ENCODE assay signal across 10 mouse cellular contexts in genomic region chr6:68201448-68201847, GRCm38 (mm10).
DNase-seq lines count a peak whose midpoint lies in the region; ATAC-seq and TF ChIP-seq lines count a peak whose summit lies in the region.
"Had no signal": no experiment of that assay in that cellular context is flagged by ENCODE, and none has a peak within 500 bp of the region (broad histone marks: within the 10 kb centered on the region; RNA-seq: fewer than 3 reads in every experiment).

No protein-coding gene starts in this region.

- no peak overlapping the region for H3K4me2 ChIP-seq in lung, embryonic 14.5 days
- H3K4me2 ChIP-seq: liver, embryonic 13.5 days had no signal

- DNase-seq in embryo, embryonic 10 days (ENCODE audit: low spot score), result peak; percentile 5
- no peak for DNase-seq in embryo, embryonic 9.5 days (ENCODE audit: extremely low spot score)
- DNase-seq in lung, embryonic 14.5 days, result peak; percentile 6
- DNase-seq in lung, postnatal 4 days, result no peak
- DNase-seq in R1 (ENCODE audit: low read depth, low spot score), result peak; percentile 23
- peak; percentile 23 for DNase-seq in naive thymus-derived CD4-positive, alpha-beta T cell, adult 2 months (ENCODE audit: low read depth)
- DNase-seq in heart, embryonic 10.5 days (ENCODE audit: low spot score), result no peak
- DNase-seq in T-cell, adult 2 months (ENCODE audit: low spot score), result no peak
- DNase-seq: gastrocnemius, adult 2 months; liver, embryonic 13.5 days had no signal

- no peaks in the 10 kb centered on the region for H3K36me3 ChIP-seq in lung, embryonic 14.5 days (ENCODE audit: insufficient read depth)
- H3K36me3 ChIP-seq in heart, embryonic 10.5 days, result no peaks in the 10 kb centered on the region
- H3K36me3 ChIP-seq: liver, embryonic 13.5 days had no signal

- H3K4me3 ChIP-seq in lung, embryonic 14.5 days (ENCODE audit: low read depth, low read length), result no peak overlapping the region
- no peak overlapping the region for H3K4me3 ChIP-seq in heart, embryonic 10.5 days
- H3K4me3 ChIP-seq: gastrocnemius, adult 2 months; liver, embryonic 13.5 days had no signal

- no peak for TF ChIP-seq CTCF in lung, embryonic 14.5 days (IDR thresholded peaks at IDR 0.05; ENCODE audit: low read depth)

- no peaks in the 10 kb centered on the region for H3K4me1 ChIP-seq in lung, embryonic 14.5 days (ENCODE audit: insufficient read depth)
- H3K4me1 ChIP-seq in heart, embryonic 10.5 days, result no peaks in the 10 kb centered on the region
- H3K4me1 ChIP-seq: liver, embryonic 13.5 days had no signal

- no peak overlapping the region for H3K27ac ChIP-seq in lung, embryonic 14.5 days (ENCODE audit: low read depth)
- H3K27ac ChIP-seq in heart, embryonic 10.5 days, result no peak overlapping the region
- H3K27ac ChIP-seq: gastrocnemius, adult 2 months; liver, embryonic 13.5 days had no signal

- ATAC-seq in lung, embryonic 14.5 days (ENCODE audit: insufficient read depth), result no peak

- H3K27me3 ChIP-seq in lung, embryonic 14.5 days (ENCODE audit: insufficient read depth, low read length), result no peaks in the 10 kb centered on the region
- H3K27me3 ChIP-seq in heart, embryonic 10.5 days (ENCODE audit: insufficient read depth, poor library complexity, severe bottlenecking), result no peaks in the 10 kb centered on the region
- H3K27me3 ChIP-seq: liver, embryonic 13.5 days had no signal

- H3K9me3 ChIP-seq in lung, embryonic 14.5 days (ENCODE audit: low read depth, low read length), result no peaks in the 10 kb centered on the region
- no peaks in the 10 kb centered on the region for H3K9me3 ChIP-seq in heart, embryonic 10.5 days
- H3K9me3 ChIP-seq: liver, embryonic 13.5 days had no signal

- H3K9ac ChIP-seq in lung, embryonic 14.5 days, result no peak overlapping the region
- H3K9ac ChIP-seq: liver, embryonic 13.5 days had no signal

- WGBS in lung, embryonic 14.5 days, result 34% methylated on average over 2 of the region's 2 CpGs
- 37% methylated on average over 2 of the region's 2 CpGs for WGBS in heart, embryonic 10.5 days

Comparison
In these comparisons a context has a peak if more than half of its experiments do, and no peak if none do; other contexts are left out.
1. DNase-seq: peak in embryo, embryonic 10 days (single experiment), lung, embryonic 14.5 days (single experiment), R1 (single experiment) and naive thymus-derived CD4-positive, alpha-beta T cell, adult 2 months (single experiment); none in embryo, embryonic 9.5 days (single experiment), lung, postnatal 4 days (0 of 2), heart, embryonic 10.5 days (single experiment) and T-cell, adult 2 months (single experiment).